Mouse (Mus musculus) CH12.LX (cell line): Measurements from ENCODE around the gene Prrxl1. TPM values are rescaled to one million over a fixed set of nuclear protein-coding genes. Genes with fewer than 3 reads are reported as not detected.

Experiments
- DNase-seq: peaks from one replicate; pipeline ENCODE4 v3.0.0-alpha.2; 2013; ENCODE audit errors: extremely low read depth
- H3K27ac ChIP-seq: 2 replicates; pipeline ENCODE4 v1.5.1; 2012; ENCODE audit warnings: low read depth, mild to moderate bottlenecking, control low read depth, moderate library complexity; ENCODE audit not compliant: insufficient read depth
- H3K27me3 ChIP-seq: replicated peaks from 2 replicates; pipeline ENCODE3; 2012; ENCODE audit warnings: inconsistent platforms
- H3K36me3 ChIP-seq, 2 experiments: replicated peaks in 1 of 2; 2 replicates each; pipeline versions ENCODE3 to v1.6.1; 2012; ENCODE audit warnings: inconsistent platforms in 1 of 2, low read length in 1 of 2, mild to moderate bottlenecking in 1 of 2, mixed read lengths in 1 of 2, moderate library complexity in 1 of 2; ENCODE audit not compliant: control insufficient read depth in 1 of 2, insufficient read depth in 1 of 2
- H3K4me1 ChIP-seq, 2 experiments: 2 replicates each; pipeline ENCODE4 v1.6.1; 2012; ENCODE audit warnings: inconsistent platforms in 1 of 2, moderate library complexity in 1 of 2; ENCODE audit not compliant: insufficient read depth in 2 of 2, control insufficient read depth in 1 of 2
- H3K4me2 ChIP-seq: 2 replicates; pipeline ENCODE4 v1.6.1; 2012; ENCODE audit warnings: low read depth, mild to moderate bottlenecking, control low read depth; ENCODE audit not compliant: poor library complexity, insufficient read depth, severe bottlenecking
- H3K4me3 ChIP-seq, 3 experiments: fragments of 150-350 bp in 1 of 3; sonication (generic) in 1 of 3; replicated peaks in 1 of 3; 2 replicates each; pipeline versions ENCODE3 to v1.5.1; 2011 to 2012; ENCODE audit warnings: low read depth in 2 of 3, low read length in 2 of 3, mild to moderate bottlenecking in 2 of 3, moderate library complexity in 2 of 3, control low read depth in 1 of 3, improper control_type of control experiment in 1 of 3, inconsistent platforms in 1 of 3, mixed read lengths in 1 of 3; ENCODE audit not compliant: poor library complexity in 1 of 3
- H3K79me2 ChIP-seq: replicated peaks from 2 replicates; pipeline ENCODE4 v1.6.1; 2012; ENCODE audit warnings: mild to moderate bottlenecking, moderate library complexity; ENCODE audit not compliant: control insufficient read depth, poor library complexity, insufficient read depth, severe bottlenecking; ENCODE audit errors: extremely low read depth
- H3K9ac ChIP-seq: 2 replicates; pipeline ENCODE4 v1.6.1; 2012; ENCODE audit warnings: low read depth, mild to moderate bottlenecking, control low read depth, moderate library complexity; ENCODE audit not compliant: insufficient read depth
- H3K9me3 ChIP-seq: replicated peaks from 2 replicates; pipeline ENCODE3; 2012; ENCODE audit warnings: low read length, inconsistent platforms, mixed read lengths
- CTCF ChIP-seq, 2 experiments: IDR thresholded peaks in 1 of 2; conservative IDR thresholded peaks in 1 of 2; 2 replicates each; pipeline ENCODE4 v1.5.1; 2011 to 2012; ENCODE audit warnings: low read depth in 2 of 2, low read length in 2 of 2, improper control_type of control experiment in 1 of 2, inconsistent platforms in 1 of 2, mild to moderate bottlenecking in 1 of 2, moderate library complexity in 1 of 2
- ETS1 ChIP-seq: conservative IDR thresholded peaks from 2 replicates; pipeline ENCODE4 v1.6.1; 2012; ENCODE audit warnings: low read depth, mild to moderate bottlenecking, inconsistent platforms, low read length, improper control_type of control experiment, moderate library complexity
- GABPA ChIP-seq: IDR thresholded peaks from 2 replicates; pipeline ENCODE4 v1.6.1; 2012; ENCODE audit warnings: low read depth, low read length, improper control_type of control experiment, inconsistent platforms; ENCODE audit not compliant: insufficient replicate concordance
- HCFC1 ChIP-seq: IDR thresholded peaks from 2 replicates; pipeline ENCODE4 v1.6.1; 2012; ENCODE audit warnings: low read depth, mild to moderate bottlenecking, inconsistent platforms, low read length, improper control_type of control experiment
- IRF4 ChIP-seq: IDR thresholded peaks from 2 replicates; pipeline ENCODE4 v1.6.1; 2014; ENCODE audit warnings: low read depth, mild to moderate bottlenecking, inconsistent platforms, low read length, improper control_type of control experiment
- JUND ChIP-seq: conservative IDR thresholded peaks from 2 replicates; pipeline ENCODE4 v1.6.1; 2011; ENCODE audit warnings: low read depth, low read length, improper control_type of control experiment
- KAT2A ChIP-seq: IDR thresholded peaks from 2 replicates; pipeline ENCODE4 v1.6.1; 2012; ENCODE audit warnings: low read length, improper control_type of control experiment, inconsistent platforms; ENCODE audit not compliant: insufficient replicate concordance
- MAFK ChIP-seq: IDR thresholded peaks from 2 replicates; pipeline ENCODE4 v1.6.1; 2011; ENCODE audit warnings: low read length, improper control_type of control experiment; ENCODE audit not compliant: insufficient replicate concordance
- MAZ ChIP-seq: IDR thresholded peaks from 2 replicates; pipeline ENCODE4 v1.6.1; 2012; ENCODE audit warnings: low read depth, mild to moderate bottlenecking, inconsistent platforms, low read length, improper control_type of control experiment, moderate library complexity
- MXI1 ChIP-seq: IDR thresholded peaks from 2 replicates; pipeline ENCODE4 v1.6.1; 2011; ENCODE audit warnings: mild to moderate bottlenecking, low read depth, low read length, improper control_type of control experiment
- NRF1 ChIP-seq: IDR thresholded peaks from 2 replicates; pipeline ENCODE4 v1.6.1; 2014; ENCODE audit warnings: low read depth, mild to moderate bottlenecking, inconsistent platforms, low read length, improper control_type of control experiment, moderate library complexity
- PAX5 ChIP-seq: IDR thresholded peaks from 2 replicates; pipeline ENCODE4 v1.6.1; 2012; ENCODE audit warnings: low read length, inconsistent platforms, mixed read lengths
- POLR2A ChIP-seq: IDR thresholded peaks from 2 replicates; pipeline ENCODE4 v1.6.1; 2011; ENCODE audit warnings: low read depth, mild to moderate bottlenecking, improper control_type of control experiment, low read length
- POLR2AphosphoS2 ChIP-seq: IDR thresholded peaks from 2 replicates; pipeline ENCODE4 v1.6.1; 2011; ENCODE audit warnings: low read depth, low read length, improper control_type of control experiment
- RAD21 ChIP-seq: IDR thresholded peaks from 2 replicates; pipeline ENCODE4 v1.6.1; 2011; ENCODE audit warnings: low read depth, mild to moderate bottlenecking, low read length, improper control_type of control experiment, moderate library complexity
- RCOR1 ChIP-seq: conservative IDR thresholded peaks from 2 replicates; pipeline ENCODE4 v1.6.1; 2012; ENCODE audit warnings: low read depth, mild to moderate bottlenecking, inconsistent platforms, low read length, improper control_type of control experiment
- SIN3A ChIP-seq: IDR thresholded peaks from 2 replicates; pipeline ENCODE4 v1.6.1; 2012; ENCODE audit warnings: low read length, improper control_type of control experiment, inconsistent platforms
- SMC3 ChIP-seq: IDR thresholded peaks from 2 replicates; pipeline ENCODE4 v1.6.1; 2011; ENCODE audit warnings: low read depth, low read length, improper control_type of control experiment
- TCF12 ChIP-seq: IDR thresholded peaks from 2 replicates; pipeline ENCODE4 v1.6.1; 2014; ENCODE audit warnings: low read depth, mild to moderate bottlenecking, inconsistent platforms, low read length, improper control_type of control experiment
- UBTF ChIP-seq: IDR thresholded peaks from 2 replicates; pipeline ENCODE4 v1.6.1; 2012; ENCODE audit warnings: low read depth, mild to moderate bottlenecking, inconsistent platforms, low read length, improper control_type of control experiment, moderate library complexity
- ZC3H11A ChIP-seq: IDR thresholded peaks from 2 replicates; pipeline ENCODE4 v1.6.1; 2012; ENCODE audit warnings: low read depth, mild to moderate bottlenecking, inconsistent platforms, low read length, improper control_type of control experiment
- ZMIZ1 ChIP-seq: IDR thresholded peaks from 2 replicates; pipeline ENCODE4 v1.6.1; 2012; ENCODE audit warnings: low read depth, mild to moderate bottlenecking, inconsistent platforms, low read length, improper control_type of control experiment
- ZNF384 ChIP-seq: IDR thresholded peaks from 2 replicates; pipeline ENCODE4 v1.6.1; 2012; ENCODE audit warnings: low read depth, low read length, improper control_type of control experiment, inconsistent platforms
- dilution Hi-C: fragments of 300-500 bp; cut with MboI; formaldehyde crosslinking; loops from 2 replicates; pipeline ENCODE4 v1.14.3; 2020; ENCODE audit warnings: low sequenced_read_pairs; ENCODE audit not compliant: extremely low pct_unique_long_range_greater_than_20kb, extremely low pct_ligation_motif_present
- in situ Hi-C: fragments of 300-500 bp; cut with MboI; formaldehyde crosslinking; loops from 3 replicates; pipeline ENCODE4 v1.14.3; 2019; ENCODE audit warnings: low sequenced_read_pairs, low pct_ligation_motif_present, low pct_unique_long_range_greater_than_20kb, mixed read lengths
- polyA plus RNA-seq: library from polyadenylated mRNA; unstranded; fragments of >175 nt; gene quantifications from 2 replicates; pipeline ENCODE4 v1.2.1, GENCODE M21; 2012; ENCODE audit warnings: low read depth; ENCODE audit not compliant: insufficient read length
- total RNA-seq, 2 experiments: library from RNA; depleted of rRNA; stranded (reverse); fragments of 300-350 nt in 1 of 2; fragments of >200 nt in 1 of 2; gene quantifications; 2 replicates each; pipeline ENCODE4 v1.2.3; 2012 to 2014

Prrxl1 gene
- total and polyA plus RNA-seq, 3 experiments = not detected

DNA sequence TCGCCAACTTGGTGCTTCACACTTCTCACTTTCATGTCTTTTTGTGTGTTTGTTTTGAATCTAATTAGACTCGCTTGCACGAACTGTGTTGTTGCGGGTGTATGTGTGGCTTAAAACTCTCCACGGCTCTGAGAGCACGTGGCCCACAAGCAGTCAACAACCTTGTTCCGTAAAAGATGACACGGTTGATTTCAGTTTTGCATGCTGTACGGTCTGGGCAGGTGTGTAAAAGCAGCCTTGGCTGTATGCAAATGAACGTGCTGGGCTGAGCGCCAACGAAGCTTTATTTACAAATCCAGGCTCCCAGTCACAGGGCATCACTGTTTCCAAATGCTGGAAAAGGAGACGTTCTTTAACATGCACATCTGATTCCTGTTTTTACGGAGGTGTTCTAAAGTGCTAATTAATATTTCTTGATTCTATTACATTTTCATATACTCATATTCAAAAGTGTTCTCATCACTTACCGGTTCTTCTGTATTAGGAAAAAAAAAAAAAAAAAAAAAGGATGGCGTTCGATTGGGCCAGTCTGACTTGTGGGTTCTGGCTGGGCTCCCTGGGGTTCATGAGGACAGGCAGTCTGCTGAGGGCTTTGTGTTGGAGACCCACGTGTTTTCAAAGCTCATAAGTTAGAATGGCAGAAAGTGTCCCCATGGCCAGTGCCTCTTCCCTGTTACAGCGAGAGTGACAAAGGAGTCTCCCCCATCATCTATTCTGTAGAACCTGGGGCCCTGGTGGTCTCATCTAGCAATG lies 85.0 kb downstream of the Prrxl1 start (continued):
- TF ChIP-seq RCOR1 = no peak
- no peak for TF ChIP-seq RAD21
- TF ChIP-seq POLR2A = no peak; the same call in 1 of the 2 replicates
- no peak for TF ChIP-seq GABPA
- TF ChIP-seq MAZ = no peak
- peak; percentile 82 for TF ChIP-seq TCF12
- peak; percentile 58; the same call in 1 of the 2 replicates for TF ChIP-seq IRF4
- TF ChIP-seq KAT2A = no peak
- TF ChIP-seq ZNF384 = peak; percentile 67
- no peak for TF ChIP-seq UBTF
- peak; percentile 86 for TF ChIP-seq SIN3A
- peak; percentile 96 for TF ChIP-seq MXI1
- no peak for TF ChIP-seq ZC3H11A
- TF ChIP-seq HCFC1 = peak; percentile 27; the same call in 1 of the 2 replicates
- TF ChIP-seq MAFK = peak; percentile 70
- TF ChIP-seq ETS1 = peak; percentile 78

DNA sequence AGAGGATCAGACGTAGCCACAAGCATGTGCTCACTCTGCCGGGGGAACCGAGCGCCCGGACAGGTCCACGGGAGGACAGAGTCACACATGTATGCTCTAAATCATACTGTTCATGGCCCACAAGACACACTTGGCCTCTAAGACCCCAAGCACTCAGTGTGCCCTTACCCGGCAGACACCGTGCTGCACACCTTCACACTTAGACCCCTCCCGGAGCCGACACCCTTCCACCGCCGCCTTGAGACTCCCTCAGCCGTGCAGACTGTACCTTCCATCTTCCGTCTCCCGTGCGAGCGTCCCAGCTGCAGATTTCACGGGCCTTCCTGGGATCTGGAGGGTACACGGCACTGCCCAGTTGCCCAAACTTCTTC lies 85.5 kb downstream of the Prrxl1 start:
- TF ChIP-seq CTCF (conservative IDR thresholded peaks at IDR 0.05 in 1 of 2, IDR thresholded peaks at IDR 0.05 in 1 of 2; ENCODE audit: low read depth in 2 of 2, low read length in 2 of 2) (no peak), RCOR1 (no peak), ETS1 (no peak), ZMIZ1 (no peak), POLR2AphosphoS2 (no peak), PAX5 (no peak), SMC3 (no peak), TCF12 (no peak), NRF1 (no peak), RAD21 (no peak), MAFK (no peak), GABPA (no peak), JUND (no peak)
- Histone ChIP-seq H3K27me3 (no peaks in the 10 kb centered on the region), H3K79me2 (no peaks in the 10 kb centered on the region), H3K9me3 (no peaks in the 10 kb centered on the region), H3K4me1 (peaks cover 21 to 64% of the 10 kb centered on the region in 2 experiments), H3K9ac (no peak overlapping the region), H3K4me3 (no peak overlapping the region), H3K27ac (no peak overlapping the region), H3K4me2 (no peak overlapping the region), H3K36me3 (no peaks in the 10 kb centered on the region)
- DNase-seq = no peak
- dilution Hi-C loops (no loop called here), in situ Hi-C loops (no loop called here)
